Mouse (Mus musculus): ENCODE measurements around the gene Tmtc3.

GRCm38 (mm10) chr10:100460515-100460914 is 26.6 kb downstream of the Tmtc3 start:
- TF ChIP-seq EP300 (IDR thresholded peaks at IDR 0.05; ENCODE audit: low read depth), result no peak
- no peak for TF ChIP-seq CTCF (IDR thresholded peaks at IDR 0.05; ENCODE audit: low read depth)

Measured in liver, postnatal 0 days (tissue).